Mouse (Mus musculus) lung, adult 2 months (tissue): ENCODE measurements around the gene Bmp7. TPM values are rescaled to one million over a fixed set of nuclear protein-coding genes. Genes with fewer than 3 reads are reported as not detected.
A peak's percentile ranks its signal among the peaks of the same experiment; 100 is the strongest.

Source experiments
- DNase-seq: peaks from one replicate; pipeline ENCODE4 v3.0.0; 2022
- H3K4me1 ChIP-seq: fragments of 200-500 bp; 2 replicates; pipeline ENCODE4 v1.6.1; 2011; ENCODE audit warnings: low read length; ENCODE audit not compliant: control insufficient read depth, insufficient read depth
- H3K4me3 ChIP-seq: fragments of 200-500 bp; replicated peaks from 2 replicates; pipeline ENCODE3; 2011; ENCODE audit warnings: low read depth, mild to moderate bottlenecking, control low read depth, low read length; ENCODE audit errors: extremely low read depth
- CTCF ChIP-seq: fragments of 200-500 bp; IDR thresholded peaks from 2 replicates; pipeline ENCODE4 v1.5.1; 2011; ENCODE audit warnings: mild to moderate bottlenecking, low read length, control low read depth; ENCODE audit not compliant: insufficient read depth
- POLR2A ChIP-seq: fragments of 200-500 bp; IDR thresholded peaks from 2 replicates; pipeline ENCODE4 v1.6.1; 2011; ENCODE audit warnings: low read depth, mild to moderate bottlenecking, control low read depth, low read length, borderline replicate concordance; ENCODE audit errors: extremely low read depth
- WGBS: fragments of 180-500 bp; shearing (Covaris S2); methylation state at CpG from one replicate; pipeline ENCODE4 v1.1.7; 2018; 5-methylcytosine and 5-hydroxymethylcytosine counted together
- polyA plus RNA-seq: library from polyadenylated mRNA; depleted of rRNA; stranded (reverse); fragments of >200 nt; gene quantifications from 2 replicates; pipeline ENCODE4 v1.2.3, GENCODE M21; 2012

Gene Bmp7
- polyA plus RNA-seq, 1 experiment: 5.3 TPM

- DNase-seq: no peak
- 76% methylated on average over 5 of the region's 5 CpGs for WGBS
- no peak overlapping the region for H3K4me3 ChIP-seq
- no peaks in the 10 kb centered on the region for H3K4me1 ChIP-seq
- TF ChIP-seq CTCF (no peak), POLR2A (no peak)
These were observed 17.5 kb downstream of the Bmp7 start for GRCm38 (mm10) chr2:172922597-172922996.

GRCm38 (mm10) chr2:172914018-172914417 is 26.1 kb downstream of the Bmp7 start:
- no peaks in the 10 kb centered on the region for H3K4me1 ChIP-seq
- DNase-seq: peak; percentile 23
- 64% methylated on average over 14 of the region's 14 CpGs for WGBS
- H3K4me3 ChIP-seq: no peak overlapping the region
- TF ChIP-seq CTCF (no peak), POLR2A (no peak)

- Histone ChIP-seq H3K4me3 (no peak overlapping the region), H3K4me1 (no peaks in the 10 kb centered on the region)
- no peak for TF ChIP-seq POLR2A
- TF ChIP-seq CTCF: no peak
- no peak for DNase-seq
- WGBS: 43% methylated on average over 5 of the region's 5 CpGs
These were observed 28.4 kb downstream of the Bmp7 start for GRCm38 (mm10) chr2:172911715-172912114.

DNA sequence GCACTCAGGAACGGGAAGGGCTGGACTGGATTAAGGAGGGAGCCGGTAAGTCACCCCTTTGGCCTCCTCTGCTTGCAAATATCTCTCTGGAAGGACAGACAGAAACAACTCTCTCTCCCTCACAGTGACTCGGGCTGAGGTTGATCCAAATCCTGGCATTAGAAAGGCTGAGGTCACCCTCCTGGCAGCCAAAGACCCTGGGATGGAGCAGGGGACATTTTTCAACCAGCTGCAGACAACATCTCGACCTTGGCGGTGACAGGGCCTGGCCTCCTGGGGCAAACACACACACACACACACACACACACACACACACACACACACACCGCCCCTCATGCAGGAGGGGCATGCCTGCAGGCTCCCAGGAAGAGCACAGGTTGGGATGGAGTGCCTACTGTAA is 29.0 kb downstream of the Bmp7 start:
- TF ChIP-seq POLR2A: no peak
- Histone ChIP-seq H3K4me3 (no peak overlapping the region), H3K4me1 (no peaks in the 10 kb centered on the region)
- no peak for DNase-seq
- 64% methylated on average over 6 of the region's 6 CpGs for WGBS

DNA sequence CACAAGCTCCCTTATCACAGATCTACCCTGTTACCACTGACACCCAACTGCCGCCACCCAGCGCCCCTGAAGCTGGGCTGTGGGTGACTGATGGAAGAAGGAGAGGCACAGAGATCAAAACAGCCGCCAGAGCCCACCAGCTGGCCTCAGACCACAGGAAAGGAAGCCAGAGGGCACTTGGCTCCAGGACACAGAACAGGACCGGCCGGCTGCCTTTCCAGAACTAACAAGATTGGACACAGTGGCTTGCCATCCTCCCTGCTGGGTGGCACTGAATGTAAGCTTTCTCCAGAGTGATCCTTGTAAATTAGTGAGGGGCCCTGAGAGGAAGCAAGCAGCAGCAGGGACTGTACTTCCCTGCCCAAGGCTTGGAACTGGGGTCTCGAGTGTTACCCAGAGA is 30.7 kb downstream of the Bmp7 start:
- Histone ChIP-seq H3K4me3 (no peak overlapping the region), H3K4me1 (no peaks in the 10 kb centered on the region)
- DNase-seq: no peak
- TF ChIP-seq CTCF: no peak
- no peak for TF ChIP-seq POLR2A
- 71% methylated on average over 6 of the region's 6 CpGs for WGBS

- no peaks in the 10 kb centered on the region for H3K4me1 ChIP-seq
- WGBS: 67% methylated on average over 9 of the region's 9 CpGs
- no peak overlapping the region for H3K4me3 ChIP-seq
- no peak for DNase-seq
- TF ChIP-seq POLR2A: no peak
- no peak for TF ChIP-seq CTCF
These were observed 34.0 kb downstream of the Bmp7 start for GRCm38 (mm10) chr2:172906146-172906545.

DNA sequence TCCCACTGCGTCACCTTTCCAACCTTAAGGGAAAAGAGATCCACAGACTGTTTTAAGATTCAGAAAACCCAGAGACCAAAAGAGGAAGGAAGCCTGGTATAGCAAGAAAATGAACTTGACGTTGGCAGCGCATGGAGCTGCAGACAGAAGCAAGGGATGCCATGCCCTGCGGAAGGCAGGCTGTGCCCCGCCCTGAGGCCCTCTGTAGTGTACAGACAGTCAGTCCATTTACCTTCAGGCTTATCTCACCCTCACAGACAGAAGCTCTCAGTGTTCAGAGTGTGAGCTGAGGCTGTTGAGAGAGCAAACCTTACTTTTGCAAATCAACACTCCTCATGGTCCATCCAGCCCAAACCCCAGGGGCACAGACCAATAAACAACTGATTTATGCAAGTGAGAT is 35.1 kb downstream of the Bmp7 start:
- TF ChIP-seq POLR2A (no peak), CTCF (no peak)
- DNase-seq: no peak
- no peak overlapping the region for H3K4me3 ChIP-seq
- 70% methylated on average over 5 of the region's 5 CpGs for WGBS
- no peaks in the 10 kb centered on the region for H3K4me1 ChIP-seq

- TF ChIP-seq CTCF: no peak
- no peak for TF ChIP-seq POLR2A
- no peak overlapping the region for H3K4me3 ChIP-seq
- DNase-seq: no peak
- WGBS: 89% methylated on average over 6 of the region's 6 CpGs
- no peaks in the 10 kb centered on the region for H3K4me1 ChIP-seq
These were observed 35.5 kb downstream of the Bmp7 start for GRCm38 (mm10) chr2:172904614-172905013.

- 87% methylated on average over 8 of the region's 8 CpGs for WGBS
- H3K4me1 ChIP-seq: no peaks in the 10 kb centered on the region
- no peak for DNase-seq
These were observed 36.6 kb downstream of the Bmp7 start for GRCm38 (mm10) chr2:172903523-172903922.

DNA sequence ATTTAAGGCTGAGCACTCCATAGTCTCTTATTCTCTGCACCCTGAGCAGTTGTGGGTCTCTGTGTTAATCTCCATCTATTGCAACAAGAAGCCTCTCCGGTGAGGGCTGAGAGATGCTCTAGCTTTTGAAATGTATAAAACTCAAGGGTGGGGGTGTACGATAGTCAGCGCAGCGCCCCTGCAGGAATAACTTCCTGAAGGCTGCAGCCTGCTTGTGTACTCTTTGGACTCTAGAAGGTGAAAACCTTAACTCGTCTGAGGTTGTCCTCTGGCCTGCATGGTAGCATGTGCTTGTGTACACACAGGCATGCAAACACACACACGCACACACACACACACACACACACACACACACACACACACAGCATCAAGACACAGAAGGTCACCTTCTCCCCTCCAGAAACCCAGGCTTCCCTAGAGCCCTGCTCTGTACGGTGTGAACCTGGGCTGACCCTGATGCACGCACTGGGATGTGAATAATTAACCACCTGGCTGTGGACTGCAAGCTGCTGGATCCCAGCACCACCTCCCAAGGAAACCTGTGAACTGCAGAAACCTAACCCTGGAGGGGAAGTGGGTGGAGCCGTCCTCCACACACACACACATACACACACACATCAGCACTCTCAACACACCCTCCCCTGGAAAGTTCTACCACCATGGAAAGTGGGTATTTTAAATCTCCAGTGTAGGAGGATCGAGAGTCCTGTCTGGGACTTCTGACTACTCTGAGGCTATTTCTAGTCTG is 39.0 kb downstream of the Bmp7 start:
- TF ChIP-seq POLR2A: no peak
- no peak for TF ChIP-seq CTCF
- no peak for DNase-seq
- 61% methylated on average over 10 of the region's 10 CpGs for WGBS
- no peak overlapping the region for H3K4me3 ChIP-seq
- H3K4me1 ChIP-seq: no peaks in the 10 kb centered on the region

More at GRCm38 (mm10) chr2:172903523-172903922, 36.6 kb downstream of the Bmp7 start:
- TF ChIP-seq POLR2A (no peak), CTCF (no peak)
- no peak overlapping the region for H3K4me3 ChIP-seq
